Mouse (Mus musculus) lung, postnatal 4 days (tissue): ENCODE data around the gene Cdc42ep4.

Experiments
- DNase-seq, 2 experiments: peaks; one replicate each; pipeline ENCODE4 v3.0.0; 2021

Gene Cdc42ep4

DNA sequence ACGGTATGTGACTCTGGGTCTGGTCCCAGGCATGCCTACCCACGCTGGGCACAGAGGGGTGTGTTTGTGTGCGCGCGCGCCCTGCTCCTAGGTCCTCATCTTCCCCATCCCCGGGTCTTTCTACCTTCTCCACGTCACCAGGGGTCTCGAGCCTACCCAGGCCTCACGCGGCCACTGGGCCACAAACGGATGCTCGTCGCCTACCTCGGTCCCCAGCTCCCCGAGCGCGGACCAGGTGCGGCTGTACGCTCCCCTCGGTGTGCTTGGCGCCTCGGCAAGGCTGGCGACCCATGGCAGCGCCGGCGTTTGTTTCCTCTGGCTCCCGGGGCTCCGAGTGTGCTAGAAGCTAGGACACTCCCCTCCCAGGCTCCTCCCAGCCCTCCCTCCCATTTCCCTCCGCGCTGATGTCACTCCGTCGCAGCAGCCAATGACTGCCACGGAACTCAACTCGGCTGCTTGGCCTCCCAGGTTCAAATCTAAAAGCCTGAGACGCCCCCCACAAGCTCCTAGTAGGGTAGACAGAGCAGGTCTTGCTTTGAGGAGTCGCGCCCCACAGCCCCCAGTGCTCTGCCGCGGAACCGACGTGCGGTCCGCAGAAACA lies at the start of gene Cdc42ep4:
Gene Cdc42ep4, minus strand, starts transcription at position 398 of the 601 bp plus-strand sequence.
- DNase-seq = peak; percentile 89 to 91

DNA sequence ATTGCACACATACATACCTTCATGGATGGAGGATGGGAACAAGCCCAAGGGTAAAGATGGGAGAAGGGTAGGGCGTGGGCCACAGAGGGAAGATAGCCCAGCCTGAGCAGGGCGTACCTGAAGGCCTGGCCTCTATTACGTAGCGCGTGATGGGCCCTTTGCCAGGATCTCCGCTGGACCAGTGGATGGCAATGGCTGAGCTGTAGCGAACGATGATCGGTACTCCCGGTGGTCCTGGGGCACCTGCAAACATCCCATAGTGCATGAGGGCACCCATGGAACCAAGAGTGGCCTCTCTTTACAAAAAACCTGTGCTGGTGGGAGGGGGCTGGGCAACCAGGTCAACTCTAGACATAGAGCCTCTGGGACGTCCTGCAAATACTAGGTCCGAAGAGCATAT lies 48.3 kb upstream of the Cdc42ep4 start:
- DNase-seq = peak in 1 of 2 experiments; percentile 18

DNA sequence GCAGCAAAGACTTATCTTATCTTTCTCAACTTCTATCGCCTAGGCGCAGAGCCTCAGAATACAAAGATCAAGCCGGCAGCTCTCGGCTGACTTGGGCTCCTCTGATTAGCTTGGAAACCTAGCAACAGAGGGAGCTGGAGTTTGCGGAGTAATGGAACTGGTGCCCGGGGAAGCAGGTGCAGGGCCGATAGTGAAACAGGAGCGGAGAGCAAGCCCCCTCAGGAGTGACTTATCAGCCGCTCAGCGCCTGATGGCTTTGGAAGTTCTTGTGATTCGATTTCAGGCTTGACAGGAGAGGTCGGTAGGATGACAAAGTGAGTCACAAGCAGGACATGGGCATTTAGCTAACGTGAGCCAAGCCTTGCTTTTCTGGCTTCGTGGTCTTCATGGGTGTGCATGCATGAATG lies 47.4 kb upstream of the Cdc42ep4 start:
- peak in 1 of 2 experiments; percentile 17 for DNase-seq

DNA sequence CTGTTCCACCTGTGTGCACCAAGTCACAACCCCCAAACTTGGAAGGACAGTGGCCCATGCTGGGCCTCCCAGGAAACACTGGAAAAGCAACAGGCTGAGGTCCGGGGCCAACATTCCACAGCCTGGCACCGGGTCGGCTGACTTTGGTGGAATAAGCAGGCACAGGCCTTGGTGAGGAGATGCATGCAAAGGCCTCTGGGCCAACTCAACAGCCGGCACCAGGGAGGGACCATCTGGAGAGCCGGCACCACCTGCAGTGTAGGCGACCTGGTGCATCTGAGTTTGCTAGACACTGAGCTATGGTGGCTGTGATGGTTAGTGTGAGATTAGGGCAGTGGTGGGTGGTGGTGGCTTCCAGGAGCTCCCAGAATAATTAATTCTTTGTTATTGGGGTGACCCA lies 46.3 kb upstream of the Cdc42ep4 start:
- peak in 1 of 2 experiments; percentile 23 for DNase-seq

DNA sequence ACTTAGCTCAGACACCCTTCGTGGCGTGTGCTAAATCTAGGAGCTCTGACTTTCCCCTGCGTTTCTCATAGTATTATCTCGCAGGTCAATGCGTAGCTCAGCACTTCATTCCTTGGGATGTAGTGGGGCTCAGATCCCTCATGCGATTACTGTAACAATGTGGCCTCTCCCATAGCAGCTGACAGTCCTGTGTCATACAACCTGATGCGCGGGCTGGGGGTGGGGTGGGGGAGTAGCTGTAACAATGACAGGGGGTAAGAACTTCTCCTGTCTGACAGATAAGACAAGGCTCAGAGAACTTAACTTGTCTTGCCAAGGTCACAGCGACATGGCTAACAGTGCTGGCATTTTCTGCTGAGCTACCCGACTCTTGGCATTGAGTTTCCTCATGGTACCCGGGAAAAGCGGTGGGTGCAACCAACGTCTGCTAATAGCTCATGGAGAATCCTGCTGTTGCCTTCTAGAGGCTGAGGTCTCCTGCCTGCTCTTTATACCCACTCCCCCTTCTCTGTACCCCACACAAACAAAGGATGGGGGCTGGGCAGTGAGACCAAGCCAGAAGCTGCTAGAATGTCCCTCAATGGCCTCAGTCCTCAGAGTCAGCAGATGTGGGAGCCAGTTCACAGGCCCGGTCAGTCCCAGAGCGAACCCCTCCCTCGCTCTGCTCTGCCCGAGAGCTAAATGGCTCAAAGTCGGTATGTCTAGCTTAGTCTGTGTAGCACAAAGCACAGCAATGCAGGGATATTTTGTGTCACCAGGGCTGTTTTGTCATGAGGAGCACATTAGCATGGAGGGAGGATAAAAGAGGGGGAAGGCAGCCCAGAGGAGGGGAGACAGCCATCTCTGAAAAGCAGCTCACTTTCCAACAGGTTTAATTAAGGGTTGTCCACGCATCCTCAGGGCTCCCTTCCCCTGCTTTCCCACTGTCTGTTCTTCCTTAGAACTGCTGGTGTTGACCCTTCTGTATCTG lies 45.6 kb upstream of the Cdc42ep4 start:
- DNase-seq = peak in 1 of 2 experiments; percentile 39

DNA sequence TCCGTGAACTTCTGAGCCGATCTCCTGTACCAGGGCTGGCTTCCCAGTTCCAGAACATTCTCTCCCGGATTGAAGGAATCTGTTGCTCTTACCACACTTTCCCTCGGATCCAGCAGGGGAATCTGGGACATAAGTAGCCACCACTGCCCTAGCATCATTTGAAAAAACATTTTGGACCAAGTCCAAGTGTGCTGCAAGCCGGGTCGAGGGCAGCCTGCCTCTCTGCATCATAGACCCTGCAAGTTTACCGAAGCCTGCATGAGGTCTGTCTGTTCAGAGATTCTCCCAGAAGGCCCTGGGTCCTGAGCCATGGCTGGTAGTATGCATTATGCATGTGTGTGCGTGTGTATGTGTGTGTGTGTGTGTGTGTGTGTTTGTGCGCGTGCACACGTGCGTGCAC lies 44.2 kb upstream of the Cdc42ep4 start:
- DNase-seq = no peak

DNA sequence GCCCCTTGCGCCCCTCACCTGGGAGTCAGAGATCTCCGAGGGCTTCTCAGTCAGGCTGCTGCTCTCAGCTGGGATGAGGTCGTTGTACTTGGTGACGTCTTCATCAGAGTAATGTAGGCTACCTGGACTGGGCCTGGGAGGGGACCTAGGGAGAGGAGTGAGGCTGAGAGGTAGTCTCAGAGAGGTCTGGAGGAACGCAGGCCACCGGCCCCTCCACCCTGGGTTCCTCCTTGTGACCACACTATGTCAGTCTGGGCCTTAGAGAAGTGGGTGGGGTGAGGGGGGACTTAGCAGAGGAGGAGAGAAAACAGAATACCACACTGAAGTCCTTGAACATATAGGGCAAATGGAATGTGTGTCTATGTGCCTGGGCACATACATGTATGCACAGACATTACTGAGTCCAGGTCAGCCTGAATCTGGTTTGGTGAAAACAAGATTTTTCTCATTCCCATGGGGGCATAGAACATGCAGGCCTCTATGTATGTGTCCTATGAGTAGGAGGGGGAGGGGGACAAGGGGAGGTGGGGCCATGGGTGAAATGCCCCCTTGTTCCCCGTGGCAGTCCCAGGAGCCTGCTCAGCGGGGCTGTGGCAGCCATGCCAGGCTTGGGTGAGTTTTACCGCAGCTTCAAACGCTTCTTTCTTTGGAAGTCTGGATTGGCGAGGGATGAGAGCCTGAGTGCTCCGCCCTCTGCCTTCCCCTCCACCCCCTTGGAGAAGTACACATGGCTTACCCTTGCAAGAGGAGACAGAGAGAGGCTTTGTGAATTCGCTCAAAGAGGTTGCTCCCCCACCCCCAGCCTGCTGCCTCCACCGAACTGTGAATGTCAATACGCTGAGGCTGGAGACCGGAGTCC lies 39.9 kb upstream of the Cdc42ep4 start:
- DNase-seq = no peak

DNA sequence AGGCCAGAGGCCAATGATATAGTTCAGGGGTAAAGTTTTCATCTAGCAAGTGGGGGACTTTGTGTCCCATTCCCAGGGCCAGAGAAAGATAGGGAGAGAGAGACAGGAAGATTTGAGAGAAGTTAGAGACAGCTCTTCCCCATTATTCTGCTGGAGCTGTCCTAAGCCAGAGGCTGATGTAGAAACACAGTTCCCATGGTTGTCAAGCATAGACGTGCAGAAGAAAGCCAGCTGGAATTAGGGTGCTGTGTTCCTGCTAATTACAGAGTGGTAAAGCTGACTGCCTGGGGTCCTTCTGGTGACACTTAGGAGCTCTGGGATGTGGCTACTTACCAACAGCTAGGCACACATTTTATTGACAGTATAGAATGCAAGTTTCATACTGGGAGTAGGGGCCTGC lies 37.4 kb upstream of the Cdc42ep4 start:
- peak in 1 of 2 experiments; percentile 48 for DNase-seq

DNA sequence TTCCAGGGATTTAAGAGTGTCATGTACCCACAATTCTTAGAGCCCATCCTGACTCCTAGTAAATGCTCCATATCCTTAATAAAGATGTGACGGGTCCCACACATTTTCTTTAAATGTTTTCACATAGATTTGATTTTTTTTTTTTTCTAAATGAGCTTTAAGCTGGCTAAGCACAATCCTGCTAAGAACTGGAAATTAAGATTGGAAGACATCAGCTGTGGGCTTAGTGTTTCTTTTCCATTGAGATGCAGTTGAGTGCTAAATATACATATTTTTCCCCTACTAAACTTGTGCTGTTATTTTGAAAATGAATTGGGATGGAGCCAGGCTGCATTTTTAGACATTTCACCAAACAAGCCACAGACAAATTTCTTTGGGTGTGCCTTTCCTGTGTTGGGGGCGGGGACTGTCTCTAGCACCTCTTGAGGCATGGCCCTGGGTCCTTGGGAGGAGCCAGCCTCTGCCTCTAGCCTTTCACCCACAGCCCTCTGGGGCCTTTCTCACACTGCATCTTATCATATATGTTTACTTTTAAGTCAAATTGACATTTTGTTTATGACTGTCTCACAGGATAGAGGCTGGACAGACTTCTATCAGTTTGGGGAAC lies 36.6 kb upstream of the Cdc42ep4 start:
- DNase-seq = peak; percentile 73 to 88

DNA sequence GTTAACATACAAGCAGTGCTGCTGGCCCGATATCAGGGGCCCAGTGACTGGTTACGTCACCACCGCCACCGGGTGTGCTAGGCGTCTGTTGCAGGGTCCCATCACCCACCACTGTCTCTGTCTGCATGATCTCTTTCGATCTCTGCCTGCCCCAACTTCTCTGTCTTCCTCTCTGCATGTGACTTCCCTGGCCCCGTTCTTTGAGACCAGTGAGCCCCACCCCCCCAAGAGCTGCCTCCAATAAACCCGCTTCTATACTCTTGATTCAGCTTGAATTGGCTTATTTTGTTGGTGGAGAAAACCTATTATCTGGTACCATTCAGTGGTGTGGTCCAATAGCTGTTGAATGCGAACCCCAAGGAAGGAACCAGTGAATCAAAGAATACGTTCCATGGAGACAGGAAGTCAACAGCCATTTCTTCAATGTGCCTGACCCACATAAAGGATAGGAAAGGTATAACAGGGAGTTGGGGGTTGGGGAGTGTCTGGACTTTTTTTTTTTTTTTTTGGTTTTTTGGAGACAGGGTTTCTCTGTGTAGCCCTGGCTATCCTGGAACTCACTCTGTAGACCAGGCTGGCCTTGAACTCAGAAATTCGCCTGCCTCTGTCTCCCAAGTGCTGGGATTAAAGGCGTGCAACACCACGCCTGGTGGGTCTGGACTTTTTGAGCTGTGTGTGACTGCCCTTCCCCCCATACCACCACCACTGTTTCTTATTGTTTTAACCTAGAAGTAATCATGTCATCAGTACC lies 35.9 kb upstream of the Cdc42ep4 start:
- DNase-seq = no peak

DNA sequence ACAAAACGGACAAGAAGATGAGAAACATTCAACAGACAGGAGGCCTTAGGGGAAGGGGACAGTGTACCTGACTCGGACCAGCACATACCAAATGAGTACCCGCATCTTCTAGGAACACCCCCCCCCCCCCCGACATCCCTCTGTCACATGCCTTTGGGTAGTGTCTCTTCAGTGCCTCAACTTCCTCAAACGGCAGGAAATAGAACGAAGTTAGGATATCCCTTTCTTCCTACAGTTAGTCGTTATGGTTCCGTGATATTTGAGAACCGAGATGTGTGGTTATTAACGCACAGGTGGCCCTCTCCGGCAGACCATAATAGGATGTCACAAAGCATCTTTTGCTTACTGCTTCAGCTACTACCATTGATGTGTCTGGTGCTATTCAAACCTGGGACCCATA lies 35.3 kb upstream of the Cdc42ep4 start:
- DNase-seq = no peak

DNA sequence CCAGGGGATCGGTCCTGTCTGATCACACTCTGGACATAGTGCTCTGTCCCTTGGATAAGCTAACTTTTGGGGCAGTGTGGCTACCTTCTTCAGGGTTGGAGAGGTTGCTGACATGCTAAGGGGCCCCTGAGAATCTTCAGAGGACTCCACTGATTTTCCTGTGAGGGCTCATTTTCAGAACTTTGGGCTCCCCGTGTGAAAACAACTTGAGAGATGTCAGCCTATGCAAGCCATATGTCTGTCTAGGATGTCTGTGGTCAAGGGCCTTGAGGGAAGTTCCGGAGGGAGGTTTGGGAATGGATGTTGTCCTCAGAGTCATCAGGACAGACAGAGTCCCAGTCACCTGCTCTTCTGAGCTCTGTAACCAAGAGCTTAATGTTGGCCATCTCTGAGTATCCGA lies 34.7 kb upstream of the Cdc42ep4 start:
- DNase-seq = no peak

DNA sequence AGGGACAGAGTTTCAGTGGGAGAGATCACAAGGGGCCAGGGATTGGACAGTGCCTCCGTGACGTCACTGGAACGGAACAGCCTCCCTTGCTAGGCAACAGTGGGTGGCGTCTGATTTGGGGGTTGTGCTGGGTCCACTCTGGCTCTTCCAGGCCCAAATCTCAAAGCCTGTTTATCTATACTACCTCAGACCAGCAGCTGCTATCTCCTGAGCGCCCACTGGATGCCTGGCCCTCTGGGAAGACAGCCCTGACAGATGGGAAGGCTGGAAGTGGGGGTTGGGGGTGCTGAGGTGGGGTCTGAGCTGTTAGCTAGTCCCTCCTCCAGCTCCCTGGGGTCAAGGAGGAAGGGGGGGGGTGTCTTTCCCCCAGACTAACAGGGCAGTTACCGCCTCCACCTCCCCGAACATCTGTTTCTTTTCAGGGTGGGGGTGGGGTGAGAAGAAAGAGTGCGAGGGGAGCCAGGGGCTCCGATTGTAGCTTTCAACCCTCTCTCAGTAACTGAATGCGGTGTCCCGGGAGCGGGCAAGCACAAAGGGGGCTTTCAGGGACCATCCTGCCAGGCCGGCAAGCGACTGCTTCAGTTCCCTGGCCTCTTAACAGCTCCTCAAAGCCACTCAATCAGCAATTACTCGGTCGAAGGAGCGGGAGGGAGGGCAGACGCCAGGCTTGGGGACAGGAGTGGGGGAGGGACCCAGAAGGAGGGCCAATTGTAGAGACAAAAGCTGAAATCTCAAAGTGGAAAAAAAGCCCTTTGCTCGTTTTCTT lies 33.9 kb upstream of the Cdc42ep4 start:
- DNase-seq = peak; percentile 72 to 88

DNA sequence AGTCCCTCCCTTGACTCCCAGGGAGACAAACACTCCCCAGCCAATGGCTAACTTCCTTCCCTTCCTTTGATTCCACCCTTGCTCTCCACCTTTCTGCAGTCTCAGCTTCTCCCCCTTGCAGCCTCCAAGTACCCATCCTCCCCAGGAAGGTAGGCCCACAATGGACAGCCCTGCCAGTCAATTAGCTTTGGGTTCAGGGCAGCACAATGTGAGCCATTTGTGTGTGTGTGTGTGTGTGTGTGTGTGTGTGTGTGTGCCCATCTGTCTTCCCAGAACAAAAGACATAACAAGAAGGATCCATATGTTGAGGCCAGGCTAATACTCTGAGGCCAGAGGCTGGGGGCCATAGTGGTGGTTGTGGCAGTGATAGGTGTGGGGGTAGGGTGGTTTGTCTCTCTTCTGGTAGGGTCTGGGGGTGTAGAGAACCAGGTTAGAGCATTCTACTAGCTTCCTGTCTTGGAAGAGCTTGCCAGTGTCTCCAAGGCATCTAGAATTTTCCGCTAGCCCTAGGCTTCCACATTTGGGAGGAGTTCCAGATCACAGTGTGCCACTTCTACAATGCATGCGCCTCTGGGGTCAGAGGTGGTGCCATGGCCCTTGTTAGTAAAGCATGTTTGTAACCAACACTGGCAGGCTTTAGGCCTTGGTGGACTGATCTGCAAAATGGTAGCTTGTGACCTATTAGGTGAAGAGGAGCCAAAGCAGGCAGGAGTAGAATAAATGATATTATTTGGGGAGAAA lies 33.1 kb upstream of the Cdc42ep4 start:
- no peak for DNase-seq

DNA sequence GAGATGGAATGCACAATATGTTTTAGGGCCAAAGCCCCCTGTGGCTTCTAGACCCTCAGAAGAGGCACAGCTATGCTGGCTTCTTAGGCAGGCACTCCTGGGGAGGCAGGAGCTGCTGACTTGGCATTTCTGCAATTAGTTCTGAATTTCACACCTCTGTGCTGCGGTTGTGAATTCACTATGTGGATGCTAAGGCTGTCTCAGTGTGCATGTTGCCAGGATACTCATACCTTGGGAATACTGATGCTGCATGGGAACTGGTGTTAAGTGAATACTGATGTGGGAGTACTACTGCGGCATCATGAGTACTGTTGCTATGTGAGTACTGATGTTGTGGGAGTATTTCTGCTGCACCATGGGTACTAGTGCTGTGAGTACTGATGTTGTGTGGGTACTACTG lies 30.8 kb upstream of the Cdc42ep4 start:
- DNase-seq = no peak

DNA sequence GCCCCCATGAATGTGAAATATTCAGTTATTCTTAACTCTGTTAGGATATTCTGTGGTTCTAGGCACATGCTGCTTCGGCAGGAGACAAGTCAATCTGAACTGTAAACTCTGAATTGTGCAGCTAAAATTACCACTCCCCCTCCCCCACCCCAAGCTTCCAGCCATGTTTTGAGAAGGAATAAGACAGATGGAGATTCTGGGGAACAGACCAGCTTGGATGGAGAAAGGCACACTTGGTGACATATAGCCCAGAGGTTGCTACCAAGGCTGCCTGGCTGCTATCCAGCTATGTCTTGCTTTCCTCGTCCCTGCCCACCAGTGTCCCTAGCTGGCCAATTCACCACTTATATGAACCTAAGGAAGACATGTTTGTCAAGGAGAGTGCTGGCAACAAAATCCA lies 30.3 kb upstream of the Cdc42ep4 start:
- DNase-seq = no peak

DNA sequence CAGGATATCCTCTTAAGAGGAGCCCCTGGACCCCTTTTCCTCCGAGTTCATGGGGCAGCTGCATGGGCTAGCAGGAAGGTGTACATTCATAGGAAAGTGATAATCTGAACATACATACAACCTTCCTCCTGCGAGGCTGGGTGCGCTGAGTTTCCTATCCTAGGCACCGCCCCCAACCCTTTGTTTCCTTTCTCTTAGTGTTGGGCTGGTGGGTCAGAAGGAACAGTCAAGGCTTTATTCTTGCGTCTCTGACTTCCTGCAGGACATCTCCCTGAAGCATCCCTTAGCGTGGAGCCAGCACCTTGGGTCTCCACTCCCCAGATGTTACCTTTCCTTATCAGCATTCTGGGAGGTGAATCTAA lies 28.0 kb upstream of the Cdc42ep4 start:
- no peak for DNase-seq

DNA sequence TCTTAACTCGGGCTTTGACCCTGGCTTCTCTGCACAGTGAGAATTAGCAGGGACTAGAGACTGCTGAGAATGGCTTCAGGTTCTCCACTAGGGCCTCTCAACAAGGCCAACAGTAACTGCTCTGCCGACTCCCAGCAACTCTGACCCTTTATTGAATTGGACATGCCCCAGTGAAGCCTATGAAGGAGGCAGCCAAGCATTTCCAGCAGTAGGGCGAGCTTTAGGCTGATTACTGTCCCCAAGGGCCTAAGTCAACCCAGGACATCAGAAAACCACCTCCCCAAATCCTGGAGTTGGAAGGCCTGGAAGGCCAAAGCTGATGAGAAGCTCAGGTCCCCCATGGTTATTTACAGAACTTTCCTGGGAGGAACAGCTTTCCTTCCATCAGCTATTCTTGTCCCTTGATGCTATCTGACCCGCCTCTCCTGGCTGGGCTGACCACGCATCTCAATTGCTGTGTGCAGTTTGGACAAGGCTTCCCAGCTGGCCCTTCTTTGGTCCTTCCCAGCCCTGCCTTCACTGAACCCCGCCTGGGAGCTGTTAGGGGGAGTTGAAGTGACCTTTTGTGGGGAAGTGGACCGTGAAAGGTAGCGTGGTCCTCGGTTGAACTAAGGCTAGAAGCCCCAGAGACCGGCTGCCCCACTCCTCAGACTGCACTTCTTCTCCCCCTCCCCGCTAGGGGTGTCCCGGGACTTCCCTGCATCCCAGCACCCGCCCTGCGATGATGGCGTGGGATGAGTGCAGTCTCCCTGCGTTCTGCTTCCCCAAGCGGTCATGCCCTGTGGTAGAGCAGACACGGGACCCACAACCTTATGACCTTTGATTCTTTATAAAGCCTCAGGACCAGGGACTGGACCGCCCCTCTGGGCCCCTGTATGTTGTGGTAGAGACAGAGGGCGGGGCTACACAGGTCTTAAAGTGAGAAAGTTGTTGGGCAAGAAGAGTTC lies 27.3 kb upstream of the Cdc42ep4 start:
- peak; percentile 56 to 64 for DNase-seq

DNA sequence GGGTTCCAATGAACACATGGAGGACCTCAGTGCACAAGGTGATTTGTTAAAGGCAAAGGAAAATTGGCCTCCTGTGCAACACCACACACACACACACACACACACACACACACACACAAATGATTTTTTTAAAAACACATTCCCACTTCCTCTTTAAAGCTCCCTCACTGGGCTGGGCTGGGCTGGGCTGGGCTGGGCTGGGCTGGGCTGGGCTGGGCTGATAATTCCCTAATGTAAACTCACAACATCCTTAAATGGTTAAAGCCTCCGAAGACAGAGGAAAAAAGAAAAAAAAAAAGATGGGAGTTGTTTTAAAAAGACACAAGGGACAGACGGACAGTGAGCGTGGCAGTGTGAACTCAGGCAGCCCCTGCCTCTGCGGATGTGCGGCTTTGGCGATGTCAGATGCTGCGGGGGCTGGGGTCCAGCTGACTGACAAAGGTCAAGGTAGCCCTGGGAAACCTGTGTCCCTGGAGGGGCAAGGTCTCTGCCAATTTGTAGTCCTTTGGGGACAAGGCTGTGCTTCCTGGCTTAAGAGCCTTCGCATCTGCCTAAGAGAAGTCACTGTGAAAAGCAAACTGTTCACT lies 26.3 kb upstream of the Cdc42ep4 start:
- DNase-seq = no peak
